ENCODE assay signal across 7 mouse cellular contexts in genomic region chr17:70991706-70992625, GRCm38 (mm10). TPM values are rescaled to one million over a fixed set of nuclear protein-coding genes. Genes with fewer than 3 reads are reported as not detected.
DNase-seq lines count a peak whose midpoint lies in the region; ATAC-seq and TF ChIP-seq lines count a peak whose summit lies in the region.

No protein-coding gene starts in this region.

- H3K27me3 ChIP-seq in lung, embryonic 15.5 days: no peaks in the 10 kb centered on the region

- peak; percentile 5; the same call in 1 of the 2 replicates for ATAC-seq in lung, embryonic 15.5 days (ENCODE audit: borderline replicate concordance, extremely low read depth, low FRiP score, low TSS enrichment)
- no peak for ATAC-seq in monocyte, adult 5-6 weeks (replicated peaks; ENCODE audit: insufficient number of reproducible peaks, low FRiP score, low TSS enrichment, poor library complexity, severe bottlenecking)

- peak; percentile 66 to 68 for DNase-seq in lung, adult 18-20 months
- no peak for DNase-seq in lung, postnatal 10 days
- peak; percentile 50 for DNase-seq in heart, postnatal 4 days
- no peak for DNase-seq in neural tube, embryonic 10.5 days (ENCODE audit: extremely low spot score, low spot score)

- H3K9me3 ChIP-seq in lung, embryonic 15.5 days: no peaks in the 10 kb centered on the region

- WGBS in lung, embryonic 15.5 days: 70% methylated on average over 16 of the region's 16 CpGs

- peak overlapping the region; percentile 70 for H3K4me2 ChIP-seq in lung, embryonic 15.5 days

- H3K27ac ChIP-seq in bone marrow macrophage, adult 2 months (ENCODE audit: insufficient read depth, low read depth, low read length): no peak overlapping the region
- H3K27ac ChIP-seq in lung, embryonic 15.5 days: peak overlapping the region; percentile 99

- TF ChIP-seq CTCF in bone marrow macrophage, adult 2 months (IDR thresholded peaks at IDR 0.05; ENCODE audit: low read depth, low read length): peak; percentile 45

- H3K4me1 ChIP-seq in bone marrow macrophage, adult 2 months (ENCODE audit: control insufficient read depth, insufficient read depth, low read length): peaks cover 31% of the 10 kb centered on the region
- peaks cover 65% of the 10 kb centered on the region for H3K4me1 ChIP-seq in lung, embryonic 15.5 days

- peaks cover 31% of the 10 kb centered on the region for H3K36me3 ChIP-seq in lung, embryonic 15.5 days

- no peak overlapping the region for H3K9ac ChIP-seq in lung, embryonic 15.5 days

- no peak overlapping the region for H3K4me3 ChIP-seq in bone marrow macrophage, adult 2 months (ENCODE audit: insufficient read depth, low read length)
- H3K4me3 ChIP-seq in lung, embryonic 15.5 days: no peak overlapping the region

- no peak for TF ChIP-seq POLR2A in bone marrow macrophage, adult 2 months (IDR thresholded peaks at IDR 0.05; ENCODE audit: borderline replicate concordance, low read depth, low read length)

RNA-seq across cellular contexts. Expression of gene Myom1, which starts 10.5 kb away (rescaled TPM):
- 1.8 and 4.0 TPM in 2 replicates for polyA plus RNA-seq in bone marrow macrophage, adult 2 months (2012; ENCODE audit: insufficient read depth, insufficient read length, missing spikeins)
- total RNA-seq in heart, postnatal 4 days (2021): 100 to 1,000 TPM; 944 to 986 TPM
- 9.0 and 10.9 TPM in 2 replicates for polyA plus RNA-seq in lung, embryonic 15.5 days (2015; fragmentation: Nextera tagmentation; extraction: Ambion mirVana)
- 3.4 to 10.7 TPM (median 5.0 TPM) in 3 replicates for total RNA-seq in monocyte, adult 5-6 weeks (2017)

RNA-seq across cellular contexts. Expression of gene Myl12a, which starts 10.7 kb away (rescaled TPM):
- 266 and 277 TPM in 2 replicates for polyA plus RNA-seq in bone marrow macrophage, adult 2 months (2012; ENCODE audit: insufficient read depth, insufficient read length, missing spikeins)
- total RNA-seq in heart, postnatal 4 days (2021): 100 to 1,000 TPM; 733 to 785 TPM
- 673 and 708 TPM in 2 replicates for polyA plus RNA-seq in lung, embryonic 15.5 days (2015; fragmentation: Nextera tagmentation; extraction: Ambion mirVana)
- total RNA-seq in monocyte, adult 5-6 weeks (2017): 295 to 317 TPM (median 304 TPM) in 3 replicates

Comparison
In these comparisons a context has a peak if more than half of its experiments do, and no peak if none do; other contexts are left out.
1. DNase-seq: peak in lung, adult 18-20 months (2 of 2) and heart, postnatal 4 days (single experiment); none in lung, postnatal 10 days (single experiment) and neural tube, embryonic 10.5 days (single experiment).
2. RNA of gene Myom1, which starts 10.5 kb away (total RNA-seq): 944 to 986 TPM in heart, postnatal 4 days; 3.4 to 10.7 TPM in monocyte, adult 5-6 weeks; every median in the first group is over 10 times any median in the second.